ENCODE assay signal across 9 mouse cellular contexts in the genomic region with DNA sequence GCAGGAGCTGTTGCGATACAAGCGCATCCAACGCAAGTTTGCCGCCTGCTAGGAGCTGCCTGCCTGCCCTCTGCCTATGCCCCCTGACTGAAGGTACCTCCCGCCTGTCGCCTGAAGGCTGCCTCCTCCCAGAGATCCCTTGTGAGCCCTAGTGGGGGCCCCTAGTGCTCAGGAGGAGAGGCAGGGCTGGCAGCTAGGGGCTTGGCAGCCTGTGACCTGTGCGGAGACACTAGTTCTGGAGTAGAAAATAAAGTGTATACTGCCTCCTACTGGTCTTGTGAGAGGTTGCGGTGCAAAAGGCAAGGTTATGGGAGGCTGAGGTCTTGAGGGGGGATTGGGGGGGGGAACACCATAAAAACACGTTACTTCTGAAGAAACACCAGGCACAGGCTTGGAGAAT. TPM values are rescaled to one million over a fixed set of nuclear protein-coding genes. Genes with fewer than 3 reads are reported as not detected.
A peak's percentile ranks its signal among the peaks of the same experiment; 100 is the strongest.
DNase-seq lines count a peak whose midpoint lies in the region; TF ChIP-seq lines count a peak whose summit lies in the region.
"Had no signal": no experiment of that assay in that cellular context is flagged by ENCODE, and none has a peak within 500 bp of the region (broad histone marks: within the 10 kb centered on the region; RNA-seq: fewer than 3 reads in every experiment).

No protein-coding gene starts in this region.

- no peak for DNase-seq in heart, adult 2 months
- DNase-seq in heart, adult 9 months (ENCODE audit: low spot score in 2 of 2) = no peak
- DNase-seq in cerebellum, adult 9-10 months = peak; percentile 72
- peak; percentile 54 for DNase-seq in heart, postnatal 4 days
- DNase-seq in skeletal muscle tissue, adult 2 months (ENCODE audit: low read depth, low spot score) = peak; percentile 31
- no peak for DNase-seq in spleen, adult 12 weeks (ENCODE audit: low spot score)
- no peak for DNase-seq in layer of hippocampus, adult 9-10 months (ENCODE audit: low spot score)

- intact Hi-C loops in heart, adult 2 months (cut with DNase I) = loop anchor here (2.0 kb wide), 1 partner anchor 200 kb away; no protein-coding TSS in a partner anchor

- no peak for TF ChIP-seq POLR2A in heart, adult 2 months (IDR thresholded peaks at IDR 0.05; ENCODE audit: insufficient read depth, low read depth, low read length)

- 67% methylated on average over 9 of the region's 9 CpGs for WGBS in heart, adult 2 months

- no peaks in the 10 kb centered on the region for H3K27me3 ChIP-seq in heart, adult 2 months (ENCODE audit: control insufficient read depth, insufficient read depth, low read length)
- H3K27me3 ChIP-seq in C2C12 (ENCODE audit: control insufficient read depth, insufficient read depth, insufficient read length) = no peaks in the 10 kb centered on the region

- peak; percentile 66 for TF ChIP-seq CTCF in heart, adult 2 months (IDR thresholded peaks at IDR 0.05)
- peak; percentile 21 for TF ChIP-seq CTCF in C2C12 (IDR thresholded peaks at IDR 0.05; ENCODE audit: control insufficient read depth, insufficient read depth, insufficient read length)

- H3K27ac ChIP-seq in heart, adult 2 months = no peak overlapping the region
- H3K27ac ChIP-seq: lung, embryonic 15.5 days had no signal

- H3K4me1 ChIP-seq in heart, adult 2 months (ENCODE audit: control insufficient read depth, insufficient read depth, low read length) = no peaks in the 10 kb centered on the region

- H3K79me2 ChIP-seq in heart, adult 2 months (replicated peaks; ENCODE audit: control insufficient read depth, insufficient read depth, low read length) = no peaks in the 10 kb centered on the region
- H3K79me2 ChIP-seq in C2C12 (ENCODE audit: control insufficient read depth, insufficient read depth) = no peaks in the 10 kb centered on the region

- no peak for TF ChIP-seq EP300 in heart, adult 2 months (IDR thresholded peaks at IDR 0.05; ENCODE audit: insufficient read depth, low read depth, low read length)

- H3K79me3 ChIP-seq in C2C12 (ENCODE audit: low read depth) = no peaks in the 10 kb centered on the region

- H3ac ChIP-seq in C2C12 (ENCODE audit: control insufficient read depth, insufficient read length, low read depth) = no peak overlapping the region

- no peaks in the 10 kb centered on the region for H3K36me3 ChIP-seq in heart, adult 2 months (ENCODE audit: control insufficient read depth, insufficient read depth, low read length)
- H3K36me3 ChIP-seq in C2C12 (ENCODE audit: control insufficient read depth, insufficient read depth) = no peaks in the 10 kb centered on the region

- no peak overlapping the region for H3K4me3 ChIP-seq in heart, adult 2 months
- H3K4me3 ChIP-seq in C2C12 (ENCODE audit: insufficient read depth, poor library complexity, severe bottlenecking) = no peak overlapping the region
- H3K4me3 ChIP-seq: lung, embryonic 15.5 days had no signal

- no peak overlapping the region for H3K9ac ChIP-seq in heart, adult 2 months (ENCODE audit: low read depth, low read length)
- H3K9ac ChIP-seq: lung, embryonic 15.5 days had no signal

TF ChIP-seq in C2C12, 6 proteins besides CTCF, POLR2A, EP300 and RAD21:
- no peak for TF ChIP-seq FOSL1 (IDR thresholded peaks at IDR 0.05; ENCODE audit: insufficient read depth, low read length, poor library complexity, severe bottlenecking)
- no peak for TF ChIP-seq MYOG (IDR thresholded peaks at IDR 0.05; ENCODE audit: control insufficient read depth, extremely low read depth, insufficient read length)
- no peak for TF ChIP-seq MAX (IDR thresholded peaks at IDR 0.05)
- TF ChIP-seq MYOD1 (IDR thresholded peaks at IDR 0.05; ENCODE audit: control insufficient read depth, insufficient read length, low read depth) = no peak
- no peak for TF ChIP-seq CEBPB (IDR thresholded peaks at IDR 0.05; ENCODE audit: low read depth)
- no peak for TF ChIP-seq USF1 (IDR thresholded peaks at IDR 0.05; ENCODE audit: low read depth)

RNA-seq across cellular contexts. Expression of gene Gnmt, which starts 3.7 kb away (rescaled TPM):
- 1 to 10 TPM; 2.8 to 4.4 TPM for total RNA-seq in heart, adult 2 months (2021)
- polyA plus RNA-seq in heart, adult 2 months (2012; rRNA removed) = 3.3 and 5.1 TPM in 2 replicates
- polyA plus RNA-seq in C2C12 (2012; fragmentation: generic; extraction: Trizol) = 0.08 TPM
- total RNA-seq in heart, postnatal 4 days (2021) = under 1 TPM; 0.55 to 0.74 TPM

RNA-seq across cellular contexts. Expression of gene Pex6, which starts 14.0 kb away (rescaled TPM):
- total RNA-seq in heart, adult 2 months (2021) = 10 to 100 TPM; 33.4 to 36.5 TPM
- 33.7 and 34.1 TPM in 2 replicates for polyA plus RNA-seq in heart, adult 2 months (2012; rRNA removed)
- polyA plus RNA-seq in C2C12 (2012; fragmentation: generic; extraction: Trizol) = 24.7 TPM
- total RNA-seq in heart, postnatal 4 days (2021) = 10 to 100 TPM; 12.0 to 14.4 TPM

RNA-seq across cellular contexts. Expression of gene Ppp2r5d, which starts 20.4 kb away (rescaled TPM):
- 10 to 100 TPM; 28.1 to 32.0 TPM for total RNA-seq in heart, adult 2 months (2021)
- 30.8 and 40.6 TPM in 2 replicates for polyA plus RNA-seq in heart, adult 2 months (2012; rRNA removed)
- polyA plus RNA-seq in C2C12 (2012; fragmentation: generic; extraction: Trizol) = 99.5 TPM
- 10 to 100 TPM; 41.5 to 42.9 TPM for total RNA-seq in heart, postnatal 4 days (2021)

RNA-seq across cellular contexts. Expression of gene Cnpy3, which starts 26.7 kb away (rescaled TPM):
- total RNA-seq in heart, adult 2 months (2021) = 10 to 100 TPM; 19.8 to 21.5 TPM
- polyA plus RNA-seq in heart, adult 2 months (2012; rRNA removed) = 19.7 and 20.7 TPM in 2 replicates
- polyA plus RNA-seq in C2C12 (2012; fragmentation: generic; extraction: Trizol) = 41.9 TPM
- 10 to 100 TPM; 29.4 to 29.7 TPM for total RNA-seq in heart, postnatal 4 days (2021)

RNA-seq across cellular contexts. Expression of gene Ptcra, which starts 38.2 kb away (rescaled TPM):
- total RNA-seq in heart, adult 2 months (2021) = not detected
- 0.08 and 0.12 TPM in 2 replicates for polyA plus RNA-seq in heart, adult 2 months (2012; rRNA removed)
- 0.06 TPM for polyA plus RNA-seq in C2C12 (2012; fragmentation: generic; extraction: Trizol)
- total RNA-seq in heart, postnatal 4 days (2021) = not detected

Comparison
In these comparisons a context has a peak if more than half of its experiments do, and no peak if none do; other contexts are left out.
1. DNase-seq: peak in cerebellum, adult 9-10 months (single experiment), heart, postnatal 4 days (single experiment) and skeletal muscle tissue, adult 2 months (single experiment); none in heart, adult 2 months (0 of 2), heart, adult 9 months (0 of 2), spleen, adult 12 weeks (single experiment) and layer of hippocampus, adult 9-10 months (single experiment).